Mouse (Mus musculus) embryo, embryonic 11.5 days (tissue): ENCODE results near the gene Cox4i1.

Experiments used
- DNase-seq: peaks from one replicate; pipeline ENCODE4 v3.0.0-alpha.2; 2012; ENCODE audit warnings: low read depth, low spot score

Cox4i1 gene

GRCm38 (mm10) chr8:120693861-120694493, 26.0 kb downstream of the Cox4i1 start:
- DNase-seq, result peak; percentile 35

GRCm38 (mm10) chr8:120696401-120697153, 28.6 kb downstream of the Cox4i1 start:
- DNase-seq, result no peak

- no peak for DNase-seq
Measured at GRCm38 (mm10) chr8:120697154-120697978, 29.3 kb downstream of the Cox4i1 start.

GRCm38 (mm10) chr8:120697979-120698272, 29.9 kb downstream of the Cox4i1 start:
- DNase-seq, result no peak

- DNase-seq, result no peak
Measured at GRCm38 (mm10) chr8:120698426-120698825, 30.4 kb downstream of the Cox4i1 start.

GRCm38 (mm10) chr8:120699079-120699478, 31.1 kb downstream of the Cox4i1 start:
- no peak for DNase-seq

GRCm38 (mm10) chr8:120699565-120699964, 31.5 kb downstream of the Cox4i1 start:
- DNase-seq, result no peak

- DNase-seq, result no peak
Measured at GRCm38 (mm10) chr8:120700053-120700452, 32.0 kb downstream of the Cox4i1 start.

GRCm38 (mm10) chr8:120701758-120702465, 33.9 kb downstream of the Cox4i1 start:
- no peak for DNase-seq

- no peak for DNase-seq
Measured at GRCm38 (mm10) chr8:120704203-120704602, 36.2 kb downstream of the Cox4i1 start.

GRCm38 (mm10) chr8:120705163-120705562, 37.1 kb downstream of the Cox4i1 start:
- DNase-seq, result no peak

- DNase-seq, result no peak
Measured at GRCm38 (mm10) chr8:120706193-120706592, 38.2 kb downstream of the Cox4i1 start.

- no peak for DNase-seq
Measured at GRCm38 (mm10) chr8:120709176-120709575, 41.2 kb downstream of the Cox4i1 start.

GRCm38 (mm10) chr8:120715200-120715599, 47.2 kb downstream of the Cox4i1 start:
- DNase-seq, result no peak

- DNase-seq, result no peak
Measured at GRCm38 (mm10) chr8:120715996-120716680, 48.1 kb downstream of the Cox4i1 start.

GRCm38 (mm10) chr8:120719586-120720236, 51.7 kb downstream of the Cox4i1 start:
- DNase-seq, result no peak

- DNase-seq, result no peak
Measured at GRCm38 (mm10) chr8:120723025-120723424, 55.0 kb downstream of the Cox4i1 start.
